Mouse (Mus musculus) 416B (cell line): ENCODE measurements at regions not wholly inside any gene's neighbourhood (a gene's known extent, or its start where the extent isn't known, plus 50 kb on each side); places are given as distances from the start of the nearest gene placed in this dataset.

Experiments used
- DNase-seq: peaks from one replicate; pipeline ENCODE4 v3.0.0; 2011; ENCODE audit warnings: low read depth

DNA sequence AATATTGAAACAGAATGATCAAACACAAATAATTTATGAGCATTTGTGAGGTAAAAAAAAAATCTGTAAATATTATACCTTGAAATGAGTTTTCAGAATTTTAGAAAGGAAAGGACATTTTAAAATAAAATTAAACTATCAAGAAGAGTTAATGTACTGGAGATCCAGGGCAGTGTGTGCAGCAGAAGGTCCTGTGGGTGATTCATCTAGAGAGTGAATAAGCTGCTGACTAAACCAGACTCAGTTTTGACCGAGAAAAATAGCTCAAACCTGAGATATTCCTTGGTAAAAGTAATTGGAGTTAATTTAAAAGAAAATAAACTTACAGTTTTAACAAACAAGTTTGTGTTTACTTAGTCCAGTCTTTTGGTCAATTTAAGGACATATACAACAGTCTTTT lies 1118.6 kb upstream of the Celf2 start:
- DNase-seq: no peak

- peak; percentile 25 for DNase-seq
These were observed 1119.3 kb upstream of the Celf2 start for GRCm38 (mm10) chr2:8628485-8629208.

GRCm38 (mm10) chr2:8638082-8638481 lies 1128.7 kb upstream of the Celf2 start:
- no peak for DNase-seq

DNA sequence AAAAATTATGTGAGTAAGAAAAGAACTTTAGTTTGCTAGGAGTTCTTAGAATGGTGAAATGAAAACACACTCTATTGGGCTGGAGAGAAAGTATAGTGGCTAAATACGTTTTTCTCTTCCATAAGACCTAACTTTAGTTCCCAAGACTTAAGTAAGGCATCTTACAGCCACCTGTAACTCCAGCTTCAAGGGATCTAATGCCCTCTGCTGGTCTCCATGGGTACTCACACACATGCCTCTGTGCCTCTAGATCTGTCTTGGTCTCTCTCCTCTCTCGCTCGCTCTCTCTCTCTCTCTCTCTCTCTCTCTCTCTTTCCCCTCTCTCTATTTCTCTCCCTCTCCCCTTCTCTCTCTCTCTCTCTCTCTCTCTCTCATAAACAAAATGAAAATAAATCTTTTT lies 1129.9 kb upstream of the Celf2 start:
- DNase-seq: peak; percentile 68

DNA sequence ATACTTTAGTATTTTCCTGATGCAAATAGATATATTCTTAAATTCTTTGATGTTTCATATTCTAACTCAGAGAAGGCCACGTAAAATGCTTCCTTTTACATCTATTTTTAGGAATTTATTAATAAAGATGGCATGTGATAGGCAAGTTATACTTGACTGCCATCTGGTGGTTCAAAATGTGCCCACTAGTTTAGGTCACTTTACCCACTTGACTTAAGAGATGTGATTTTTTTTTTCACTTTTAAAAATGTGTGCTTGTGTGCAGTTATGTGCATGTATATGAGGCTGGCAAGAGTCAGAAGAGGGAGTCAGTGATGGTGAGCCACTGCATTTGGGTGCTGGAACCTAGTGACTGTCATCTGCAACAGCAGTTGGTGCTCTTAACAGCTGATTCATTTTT lies 1136.1 kb upstream of the Celf2 start:
- DNase-seq: peak; percentile 44

- DNase-seq: no peak
These were observed 1151.2 kb upstream of the Celf2 start for GRCm38 (mm10) chr2:8660544-8660943.

GRCm38 (mm10) chr2:8673751-8674378 lies 1164.5 kb upstream of the Celf2 start:
- DNase-seq: peak; percentile 67

DNA sequence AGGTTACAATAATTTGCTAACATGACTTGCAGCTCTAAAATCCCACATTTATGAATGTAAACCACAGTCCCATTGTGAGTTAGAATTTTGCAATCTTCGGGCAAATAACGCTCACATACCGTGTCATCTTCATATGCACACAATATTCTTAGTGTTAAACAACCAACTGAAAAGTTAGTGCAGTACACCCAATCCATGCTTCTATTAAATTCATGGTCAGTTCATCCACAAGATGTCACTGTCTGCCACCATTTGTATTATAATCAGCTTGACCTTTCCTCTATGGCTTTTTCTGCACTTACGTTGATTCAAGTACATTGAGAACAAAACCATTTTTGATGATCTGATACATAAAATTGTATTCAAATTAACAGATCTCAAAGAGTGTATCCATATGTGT lies 1166.2 kb upstream of the Celf2 start:
- DNase-seq: peak; percentile 68

DNA sequence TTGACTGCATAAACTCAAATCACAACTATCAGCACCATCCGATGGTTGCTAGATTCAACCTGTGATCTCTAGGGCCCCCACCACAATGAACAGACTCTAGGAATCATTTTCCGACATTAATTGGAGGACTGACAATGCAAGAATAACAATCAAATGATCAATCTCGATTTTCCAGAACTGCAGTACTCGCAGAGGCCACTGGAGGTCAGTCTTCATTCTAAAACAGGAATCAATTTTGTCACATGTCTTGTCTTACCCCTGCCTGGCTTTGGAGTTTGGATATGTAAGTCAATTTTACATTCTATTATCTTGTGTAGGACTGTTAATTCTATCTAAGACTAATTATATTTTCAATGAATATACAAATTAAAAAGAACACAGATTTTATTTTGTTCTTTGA lies 1167.2 kb upstream of the Celf2 start:
- peak; percentile 40 for DNase-seq

GRCm38 (mm10) chr2:8690846-8691643 lies 1181.7 kb upstream of the Celf2 start:
- peak; percentile 86 for DNase-seq

GRCm38 (mm10) chr2:8729306-8729705 lies 1151.7 kb upstream of the 4930412O13Rik start:
- DNase-seq: no peak

GRCm38 (mm10) chr2:8754142-8754541 lies 1126.9 kb upstream of the 4930412O13Rik start:
- peak; percentile 67 for DNase-seq

- no peak for DNase-seq
These were observed 1124.5 kb upstream of the 4930412O13Rik start for GRCm38 (mm10) chr2:8756546-8756945.

DNA sequence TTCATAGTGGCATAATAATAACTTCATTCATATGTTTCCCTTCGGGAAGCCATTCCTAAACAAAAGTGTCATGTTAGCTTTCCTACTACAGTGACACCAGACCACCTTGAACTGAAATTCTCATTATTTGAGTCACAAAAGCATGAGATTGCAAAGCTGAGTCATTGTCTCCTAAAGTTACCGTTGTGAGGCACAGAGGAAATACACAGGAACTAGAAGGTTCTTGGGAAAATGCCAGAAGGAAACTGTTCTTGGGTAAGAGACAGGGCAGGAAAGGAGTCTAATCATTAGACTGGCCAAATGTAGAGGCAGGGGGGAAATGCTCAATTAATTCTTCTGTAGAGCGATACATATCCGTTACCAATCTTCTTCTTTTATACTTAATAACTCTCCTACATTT lies 1110.4 kb upstream of the 4930412O13Rik start:
- DNase-seq: peak; percentile 79

GRCm38 (mm10) chr2:8781152-8781935 lies 1099.7 kb upstream of the 4930412O13Rik start:
- DNase-seq: no peak

- DNase-seq: no peak
These were observed 1098.8 kb upstream of the 4930412O13Rik start for GRCm38 (mm10) chr2:8782225-8782624.

- no peak for DNase-seq
These were observed 1079.0 kb upstream of the 4930412O13Rik start for GRCm38 (mm10) chr2:8802061-8802460.

DNA sequence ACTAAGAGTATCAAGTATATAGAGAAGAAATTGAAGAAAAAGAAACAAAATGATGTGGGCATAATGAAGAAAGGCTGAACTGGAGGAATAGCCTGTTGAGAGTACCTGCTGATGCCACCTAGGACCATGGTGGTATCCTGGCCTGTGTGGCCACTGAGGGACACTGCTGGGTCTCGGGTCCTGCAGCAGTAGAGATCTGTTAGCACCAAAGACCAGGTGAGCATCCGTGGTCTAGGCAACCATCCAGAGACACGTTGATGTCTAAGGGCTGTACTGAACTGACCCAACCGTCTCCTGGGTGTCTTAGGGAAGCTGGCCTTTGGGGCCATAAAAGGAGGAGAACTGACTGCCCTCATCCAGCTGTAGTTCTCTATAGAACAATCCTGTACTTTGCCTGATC lies 1071.4 kb upstream of the 4930412O13Rik start:
- DNase-seq: no peak

DNA sequence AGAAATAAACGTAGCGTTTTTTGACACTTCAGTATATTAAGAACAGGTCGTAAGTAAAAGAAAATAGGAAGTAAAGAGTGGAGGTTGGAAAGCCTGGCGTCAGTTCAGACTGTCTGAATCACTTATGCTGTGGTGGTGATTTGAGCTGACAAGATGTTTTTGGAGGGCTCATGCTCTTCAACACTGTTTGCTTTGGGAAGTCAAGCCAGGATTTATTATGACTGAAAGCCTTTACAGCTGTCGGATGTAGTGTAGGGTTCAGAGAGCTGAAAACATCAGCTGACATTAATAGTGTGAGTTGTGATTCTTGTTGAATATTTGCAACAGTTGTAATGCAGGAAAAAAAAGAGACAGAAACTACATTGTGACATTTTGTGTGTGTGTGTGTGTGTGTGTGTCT lies 1062.9 kb upstream of the 4930412O13Rik start:
- DNase-seq: no peak

GRCm38 (mm10) chr2:8825406-8825805 lies 1055.6 kb upstream of the 4930412O13Rik start:
- no peak for DNase-seq
